Mouse (Mus musculus) mature B cell (primary cell): ENCODE measurements around the gene Gm10324.
"Not testable (repeated sequence)": the region's sequence is repeated elsewhere in the genome, so short reads cannot be mapped to it uniquely, and the experiment has no call there.

Experiments used
- in situ Hi-C: fragments of 300-500 bp; cut with MboI; formaldehyde crosslinking; loops from 2 replicates; pipeline ENCODE4 v1.14.3; 2019

Gene Gm10324

GRCm38 (mm10) chr13:66119247-66119646 lies at the start of gene Gm10324:
Gm10324 (plus strand) TSS chr13:66119547.
- in situ Hi-C loops, result not testable (repeated sequence)
